Mouse (Mus musculus): Measurements from ENCODE around the gene Celf6.

Celf6 gene

GRCm38 (mm10) chr9:59577844-59578504, at the start of gene Celf6:
Celf6 (plus strand) TSS chr9:59577917.
- CTCF ChIA-PET = interaction anchor here (0.6 kb wide), 1 partner anchor 31 kb away, joined by 10 read pairs; no protein-coding TSS in a partner anchor

- CTCF ChIA-PET = no interaction called here
Observed at GRCm38 (mm10) chr9:59528274-59528673, 49.4 kb upstream of the Celf6 start.

DNA sequence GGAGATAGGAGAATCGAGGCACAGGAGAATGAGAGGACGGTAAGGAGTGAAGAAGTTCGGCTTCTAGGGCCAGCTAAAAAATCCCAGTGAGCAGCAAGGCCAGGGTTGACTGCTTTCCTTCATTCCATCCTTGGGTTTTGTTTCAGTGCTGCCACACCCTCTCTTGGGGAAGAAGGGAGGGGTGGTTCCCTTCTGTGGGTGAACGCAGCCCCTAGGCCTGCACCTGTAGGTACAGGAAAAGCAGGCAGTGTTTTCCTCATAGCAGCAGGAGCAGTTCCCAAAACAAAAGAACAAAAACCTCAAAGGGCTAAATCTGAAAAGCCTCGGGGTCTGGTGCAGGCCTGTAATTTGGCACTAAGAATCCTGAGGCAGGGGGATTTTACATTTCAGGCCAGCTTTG, 46.1 kb upstream of the Celf6 start:
- CTCF ChIA-PET = no interaction called here

- CTCF ChIA-PET = no interaction called here
Observed at GRCm38 (mm10) chr9:59533422-59533821, 44.3 kb upstream of the Celf6 start.

- CTCF ChIA-PET = no interaction called here
Observed at GRCm38 (mm10) chr9:59533889-59534288, 43.8 kb upstream of the Celf6 start.

GRCm38 (mm10) chr9:59537651-59538050, 40.1 kb upstream of the Celf6 start:
- CTCF ChIA-PET = no interaction called here

DNA sequence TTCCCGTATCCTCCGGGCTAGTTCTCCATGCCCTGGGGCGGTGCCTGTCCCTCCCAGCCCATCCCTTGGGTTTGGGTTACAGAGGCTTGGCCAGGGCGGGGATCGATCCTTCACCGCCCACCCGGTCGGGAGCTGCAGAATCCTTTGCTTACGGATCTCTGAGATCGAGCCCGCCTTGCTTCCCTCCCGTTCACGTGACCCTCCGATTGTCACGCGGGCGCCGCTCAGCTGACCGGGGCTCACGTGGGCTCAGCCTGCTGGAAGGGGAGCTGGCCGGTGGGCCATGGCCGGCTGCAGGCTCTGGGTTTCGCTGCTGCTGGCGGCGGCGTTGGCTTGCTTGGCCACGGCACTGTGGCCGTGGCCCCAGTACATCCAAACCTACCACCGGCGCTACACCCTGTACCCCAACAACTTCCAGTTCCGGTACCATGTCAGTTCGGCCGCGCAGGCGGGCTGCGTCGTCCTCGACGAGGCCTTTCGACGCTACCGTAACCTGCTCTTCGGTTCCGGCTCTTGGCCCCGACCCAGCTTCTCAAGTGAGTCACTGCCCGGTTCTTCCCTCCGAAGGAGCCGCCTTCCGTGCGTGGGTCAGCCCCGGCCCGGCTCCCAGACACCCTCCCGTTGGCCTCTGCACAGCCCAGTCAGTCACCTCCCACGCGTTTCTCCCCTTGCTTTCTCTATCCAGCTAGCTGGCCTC, 38.1 kb upstream of the Celf6 start, which contains the start of the genes Hexa and Tmem202:
Gene Hexa, plus strand, starts transcription at position 100 of the 697 bp plus-strand sequence.
Gene Tmem202, minus strand, starts transcription at position 407 of the 697 bp plus-strand sequence.
- CTCF ChIA-PET = no interaction called here

DNA sequence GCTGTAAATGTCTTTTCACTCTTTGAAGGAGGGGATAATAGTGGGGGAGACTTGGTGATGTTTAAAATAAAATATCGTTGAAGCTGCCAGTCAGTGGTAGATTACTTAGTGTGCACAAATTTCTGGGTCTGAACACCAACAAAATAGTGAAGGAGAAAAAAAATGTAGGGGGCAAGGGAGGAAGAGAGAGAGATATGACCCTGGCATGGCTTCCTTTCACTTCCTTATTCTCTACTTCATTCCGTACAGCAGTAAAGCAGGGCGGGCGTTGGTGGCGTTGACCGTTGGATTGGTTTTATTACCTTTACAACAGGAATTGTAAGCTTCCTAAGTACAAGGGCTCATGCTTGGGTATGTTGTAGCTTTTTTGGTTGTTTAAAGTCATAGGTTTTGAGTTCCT, 36.1 kb upstream of the Celf6 start:
- CTCF ChIA-PET = no interaction called here

DNA sequence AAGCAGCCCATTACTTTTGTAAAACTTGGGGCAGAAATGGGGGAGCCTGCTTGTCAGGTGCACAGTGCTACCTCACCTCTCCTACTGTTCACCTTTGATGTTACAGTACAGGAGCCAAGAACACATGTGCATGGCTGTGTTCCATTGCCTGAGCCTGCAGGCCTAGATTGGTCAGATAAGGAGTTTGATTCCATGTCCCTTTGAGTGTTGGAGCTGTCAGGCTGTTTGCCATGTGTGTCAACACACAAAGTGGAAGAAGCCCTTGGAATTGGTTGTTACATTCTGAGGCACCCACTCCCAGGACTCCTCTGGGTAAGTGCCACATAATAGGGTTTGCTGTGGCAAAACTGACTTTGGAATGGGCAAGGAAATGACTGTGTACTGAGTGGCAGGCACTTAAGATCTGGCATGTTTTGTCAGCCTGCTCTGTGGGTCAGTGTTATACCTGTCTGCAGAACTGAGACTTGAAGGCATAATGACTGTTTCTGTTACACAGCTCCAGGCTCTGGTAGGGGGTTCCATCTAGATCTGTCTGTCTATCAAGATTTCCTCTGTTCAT, 34.9 kb upstream of the Celf6 start:
- CTCF ChIA-PET = no interaction called here

- CTCF ChIA-PET = no interaction called here
Observed at GRCm38 (mm10) chr9:59544739-59545138, 33.0 kb upstream of the Celf6 start.

- CTCF ChIA-PET = no interaction called here
Observed at GRCm38 (mm10) chr9:59547869-59548268, 29.8 kb upstream of the Celf6 start.

- CTCF ChIA-PET = interaction anchor here (0.7 kb wide), 1 partner anchor 94 kb away, joined by 8 read pairs; no protein-coding TSS in a partner anchor
Observed at GRCm38 (mm10) chr9:59548961-59549487, 28.7 kb upstream of the Celf6 start.

DNA sequence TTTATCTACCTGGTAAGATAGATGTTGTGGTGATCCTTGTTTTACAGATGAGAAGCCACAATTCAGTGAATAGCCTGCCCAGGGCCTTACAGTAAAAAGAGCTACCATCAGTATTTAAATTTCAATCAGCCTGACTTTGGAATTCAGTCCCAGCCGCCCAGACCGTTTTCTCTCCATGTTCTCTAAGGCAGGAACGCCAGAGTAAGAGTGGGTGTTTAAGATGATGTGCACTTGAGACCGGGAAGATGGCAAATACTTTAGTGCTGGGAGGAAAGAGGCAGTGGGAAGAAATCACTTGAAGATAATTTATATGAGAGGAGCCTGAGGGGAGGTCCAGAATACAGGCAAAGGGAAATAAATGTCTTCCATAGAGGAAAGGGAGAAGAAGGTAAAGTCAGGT, 27.6 kb upstream of the Celf6 start:
- CTCF ChIA-PET = no interaction called here

DNA sequence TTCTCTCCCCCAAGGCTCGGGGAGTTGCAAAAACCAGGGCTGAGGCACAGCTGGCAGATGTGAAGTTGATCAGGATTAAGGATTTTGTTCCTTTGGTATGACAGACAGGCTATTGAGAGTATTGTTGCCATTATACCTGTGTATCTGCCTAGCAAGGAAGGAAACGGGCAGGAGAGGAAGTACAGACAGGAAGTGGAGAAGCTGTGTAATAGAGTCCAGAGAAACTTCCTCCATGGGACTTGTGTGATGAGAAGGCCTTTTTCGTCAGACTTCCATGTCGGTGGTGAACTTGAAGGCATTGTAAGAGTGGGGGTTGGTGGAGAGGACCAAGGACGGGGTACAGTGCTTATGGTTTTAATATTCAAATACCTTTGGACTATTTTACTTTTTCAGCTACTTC, 26.7 kb upstream of the Celf6 start:
- CTCF ChIA-PET = no interaction called here

DNA sequence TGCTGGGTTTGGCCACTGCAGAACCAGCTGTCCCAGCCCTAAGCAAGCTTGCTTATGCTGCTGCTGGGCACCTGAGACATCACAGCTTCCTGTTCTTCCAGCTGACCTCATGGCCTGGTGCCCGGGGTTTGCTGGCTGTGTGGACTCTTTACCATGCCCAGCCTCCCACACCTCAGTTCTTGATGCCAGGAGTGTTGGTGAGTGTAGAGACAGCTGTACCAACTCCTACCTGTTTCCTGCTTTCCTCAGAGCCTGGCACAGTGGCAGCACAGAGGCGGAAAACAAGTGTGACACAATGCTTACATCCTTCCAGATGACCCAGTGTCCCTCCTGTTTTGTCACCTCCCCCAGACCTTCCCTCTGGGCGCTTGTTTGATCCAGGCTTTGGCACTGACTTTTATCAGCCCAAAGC, 26.1 kb upstream of the Celf6 start:
- CTCF ChIA-PET = no interaction called here

- CTCF ChIA-PET = interaction anchor here (1.2 kb wide), 1 partner anchor 9 kb away, joined by 4 read pairs; no protein-coding TSS in a partner anchor
Observed at GRCm38 (mm10) chr9:59552610-59553009, 25.1 kb upstream of the Celf6 start.

GRCm38 (mm10) chr9:59553719-59554118, 24.0 kb upstream of the Celf6 start:
- CTCF ChIA-PET = interaction anchor here (1.2 kb wide), 1 partner anchor 10 kb away, joined by 4 read pairs; no protein-coding TSS in a partner anchor

- CTCF ChIA-PET = interaction anchor here (0.9 kb wide), 1 partner anchor 8 kb away, joined by 3 read pairs; no protein-coding TSS in a partner anchor
Observed at GRCm38 (mm10) chr9:59565600-59565999, 12.1 kb upstream of the Celf6 start.

DNA sequence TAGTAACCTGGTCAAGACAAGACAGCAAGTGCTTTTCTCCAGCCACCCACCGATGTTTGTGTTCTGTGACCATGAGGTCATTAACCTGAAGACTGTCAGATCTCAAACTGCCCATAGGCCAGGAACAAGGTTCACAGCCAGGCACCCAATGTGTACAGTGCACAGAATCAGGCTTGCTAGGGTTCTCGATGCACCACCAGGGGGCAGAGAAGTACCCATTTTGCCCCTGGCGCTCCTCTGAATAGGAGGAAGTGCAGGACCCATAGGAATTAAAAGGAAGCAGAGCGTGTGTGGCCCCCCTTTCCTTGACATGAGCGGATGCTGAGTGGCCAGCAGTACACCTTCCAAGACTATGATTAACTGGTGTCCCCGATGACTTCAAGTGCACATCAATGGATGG, 10.6 kb upstream of the Celf6 start:
- CTCF ChIA-PET = interaction anchor here (0.6 kb wide), 2 partner anchors 52 to 673 kb away, joined by 3 read pairs; no protein-coding TSS in a partner anchor

DNA sequence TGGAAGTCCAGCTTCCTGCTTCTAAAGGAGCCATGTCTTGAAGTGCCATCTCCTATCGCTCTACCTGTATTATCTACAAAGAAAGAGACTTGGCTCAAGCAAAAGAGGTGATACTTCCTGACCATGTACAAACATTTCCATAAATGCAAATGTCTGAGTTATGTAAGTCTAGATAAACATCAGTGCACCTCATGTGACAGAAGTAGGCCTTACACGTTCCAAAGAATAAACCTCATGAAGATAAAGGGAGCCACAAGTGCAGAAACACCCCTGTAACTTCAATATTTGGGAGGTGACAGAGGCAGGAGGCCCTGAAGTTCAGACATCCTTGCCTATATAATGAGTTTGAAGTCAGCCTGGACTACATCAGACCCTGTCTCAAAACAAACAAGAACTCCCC, 5.9 kb upstream of the Celf6 start:
- CTCF ChIA-PET = no interaction called here

- CTCF ChIA-PET = no interaction called here
Observed at GRCm38 (mm10) chr9:59577401-59577800, 316 bp upstream of the Celf6 start.

DNA sequence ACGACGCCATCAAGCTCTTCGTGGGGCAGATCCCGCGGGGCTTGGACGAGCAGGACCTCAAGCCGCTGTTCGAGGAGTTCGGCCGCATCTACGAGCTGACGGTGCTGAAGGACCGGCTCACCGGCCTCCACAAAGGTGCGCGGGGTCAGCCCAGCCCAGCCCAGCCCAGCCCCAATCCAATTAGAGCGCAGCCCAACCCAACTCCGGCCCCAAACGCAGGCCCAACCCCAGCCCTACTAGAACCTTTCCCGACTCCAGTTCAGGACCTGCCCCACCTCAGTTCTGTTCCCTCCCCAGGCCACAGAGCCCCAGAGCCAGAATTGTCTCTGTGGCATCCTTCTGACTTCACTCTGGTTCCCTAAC, 769 bp downstream of the Celf6 start:
- CTCF ChIA-PET = interaction anchor here (0.6 kb wide), 1 partner anchor 31 kb away, joined by 10 read pairs; no protein-coding TSS in a partner anchor
